Mouse (Mus musculus) heart, embryonic 13.5 days (tissue): ENCODE data around the gene Slc29a2. TPM values are rescaled to one million over a fixed set of nuclear protein-coding genes. Genes with fewer than 3 reads are reported as not detected.
A peak's percentile ranks its signal among the peaks of the same experiment; 100 is the strongest.

ENCODE experiments used
- ATAC-seq: fragments of 200-750 bp; cut with Nextera tagmentation; 2 replicates; pipeline ENCODE4 v1.8.0; 2017; ENCODE audit warnings: moderate TSS enrichment; ENCODE audit not compliant: insufficient number of reproducible peaks, low FRiP score, low TSS enrichment; ENCODE audit errors: extremely low read depth
- H3K27ac ChIP-seq: fragments of 300-500 bp; sonication (generic); replicated peaks from 2 replicates; pipeline ENCODE4 v1.5.1; 2015; ENCODE audit warnings: moderate library complexity, mild to moderate bottlenecking, inconsistent platforms
- H3K27me3 ChIP-seq: fragments of 300-500 bp; sonication (generic); replicated peaks from 2 replicates; pipeline ENCODE4 v1.6.1; 2015; ENCODE audit warnings: mild to moderate bottlenecking, inconsistent platforms
- H3K36me3 ChIP-seq: fragments of 300-500 bp; sonication (generic); 2 replicates; pipeline ENCODE4 v1.6.1; 2015; ENCODE audit warnings: mild to moderate bottlenecking, inconsistent platforms
- H3K4me1 ChIP-seq: fragments of 300-500 bp; sonication (generic); 2 replicates; pipeline ENCODE4 v1.6.1; 2015; ENCODE audit warnings: inconsistent platforms
- H3K4me2 ChIP-seq: fragments of 300-500 bp; sonication (generic); 2 replicates; pipeline ENCODE4 v1.6.1; 2015; ENCODE audit warnings: inconsistent platforms, mild to moderate bottlenecking, moderate library complexity
- H3K4me3 ChIP-seq: fragments of 300-500 bp; sonication (generic); 2 replicates; pipeline ENCODE4 v1.5.1; 2015; ENCODE audit warnings: moderate library complexity, mild to moderate bottlenecking, inconsistent platforms
- H3K9ac ChIP-seq: fragments of 300-500 bp; sonication (generic); 2 replicates; pipeline ENCODE4 v1.6.1; 2015; ENCODE audit warnings: inconsistent platforms, mild to moderate bottlenecking, moderate library complexity
- H3K9me3 ChIP-seq: fragments of 300-500 bp; sonication (generic); 2 replicates; pipeline ENCODE4 v1.6.1; 2016; ENCODE audit warnings: inconsistent platforms
- WGBS: fragments of 180-500 bp; shearing (Covaris S2); methylation state at CpG from one replicate; pipeline ENCODE4 v1.1.7; 2015; ENCODE audit warnings: mixed read lengths; 5-methylcytosine and 5-hydroxymethylcytosine counted together
- polyA plus RNA-seq: library from polyadenylated mRNA; unstranded; fragments of >200 nt; fragmentation: Nextera tagmentation; extraction: Ambion mirVana; gene quantifications from 2 replicates; pipeline ENCODE4 v1.2.1, GENCODE M21; 2015

The Slc29a2 gene
- polyA plus RNA-seq, 1 experiment from 2014 or later = 8.5 TPM

DNA sequence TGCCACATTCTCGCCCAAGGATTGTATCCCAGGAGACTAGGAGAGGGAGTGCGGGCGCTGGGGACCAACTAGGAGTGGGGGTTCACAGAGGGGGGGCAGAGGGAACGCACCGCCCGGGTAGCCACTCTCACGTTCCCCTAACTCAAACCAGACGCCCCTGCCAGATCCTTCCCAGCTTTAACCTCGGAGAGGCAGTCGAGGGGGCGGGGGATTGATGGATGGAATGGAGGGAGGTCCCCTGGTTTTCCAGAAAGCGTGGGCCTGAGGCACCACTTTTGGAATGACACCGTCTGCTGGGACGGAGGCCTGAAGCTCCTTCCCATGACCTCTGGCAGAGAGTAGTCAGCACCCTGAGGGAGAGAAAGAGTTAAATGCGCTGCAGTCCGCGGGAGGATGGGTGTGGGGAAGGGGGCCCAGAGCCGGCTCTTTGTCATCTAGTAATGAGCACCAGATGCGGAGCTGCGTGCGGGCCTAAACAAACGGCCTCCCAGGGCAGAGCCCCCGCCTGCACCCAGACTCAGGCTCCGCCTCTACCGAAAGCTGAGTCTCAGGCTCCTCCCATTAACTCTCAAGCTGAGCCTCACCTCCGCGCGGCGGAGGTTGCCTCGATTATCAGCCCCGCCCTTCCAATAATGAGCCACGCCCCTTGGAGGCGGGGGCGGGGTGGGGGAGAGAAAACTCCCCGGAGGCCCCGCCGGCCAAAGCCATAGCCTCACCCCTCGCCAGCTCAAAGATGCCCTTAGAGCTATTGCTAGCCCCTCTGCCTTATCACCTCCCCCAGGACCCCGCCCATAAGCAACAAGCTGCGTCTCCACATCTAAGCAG, 48.1 kb downstream of the Slc29a2 start:
- H3K27ac ChIP-seq = peak overlapping the region; percentile 76
- H3K27me3 ChIP-seq = peaks cover 54% of the 10 kb centered on the region
- WGBS = 2% methylated on average over 40 of the region's 40 CpGs
- ATAC-seq = peak; percentile 67
- peaks cover 63% of the 10 kb centered on the region for H3K4me1 ChIP-seq
- peak overlapping the region; percentile 80 for H3K9ac ChIP-seq
- H3K4me3 ChIP-seq = peak overlapping the region; percentile 59
- H3K9me3 ChIP-seq = no peaks in the 10 kb centered on the region
- H3K4me2 ChIP-seq = peak overlapping the region; percentile 84
- no peaks in the 10 kb centered on the region for H3K36me3 ChIP-seq

DNA sequence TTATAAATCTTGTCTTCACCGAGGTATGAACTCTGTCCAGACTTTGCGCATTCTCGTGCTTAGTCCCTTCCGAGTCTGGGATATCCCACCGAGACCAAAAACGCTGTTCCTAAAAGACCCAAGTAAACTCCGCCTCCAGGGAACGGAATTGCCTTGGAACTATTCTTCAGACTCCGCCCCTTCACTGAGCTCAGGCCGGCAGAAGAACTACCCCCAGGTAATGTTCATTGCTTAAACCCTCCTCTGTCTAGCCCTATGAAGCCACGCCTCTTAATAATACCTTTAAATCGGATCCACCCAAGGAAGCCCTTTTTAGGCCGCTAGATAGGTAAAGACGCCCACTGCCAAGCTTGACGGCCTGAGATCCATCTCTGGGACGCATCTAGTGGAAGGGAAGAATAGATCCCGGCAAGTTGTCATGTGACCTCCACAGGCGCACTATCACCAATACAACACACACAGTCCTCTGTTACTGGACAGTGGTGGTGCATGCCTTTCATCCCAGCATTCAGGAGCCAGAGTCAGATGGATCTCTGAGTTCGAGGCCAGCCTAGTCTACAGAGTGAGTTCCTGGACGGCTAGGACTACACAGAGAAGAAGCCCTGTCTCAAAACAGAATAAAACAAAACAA, 48.8 kb downstream of the Slc29a2 start:
- peaks cover 54% of the 10 kb centered on the region for H3K27me3 ChIP-seq
- H3K4me1 ChIP-seq = peaks cover 56% of the 10 kb centered on the region
- no peaks in the 10 kb centered on the region for H3K36me3 ChIP-seq
- peak overlapping the region; percentile 84 for H3K4me2 ChIP-seq
- no peaks in the 10 kb centered on the region for H3K9me3 ChIP-seq
- H3K9ac ChIP-seq = peak overlapping the region; percentile 80
- H3K4me3 ChIP-seq = peak overlapping the region; percentile 59
- no peak for ATAC-seq
- H3K27ac ChIP-seq = peak overlapping the region; percentile 76
- WGBS = 2% methylated on average over 20 of the region's 20 CpGs

DNA sequence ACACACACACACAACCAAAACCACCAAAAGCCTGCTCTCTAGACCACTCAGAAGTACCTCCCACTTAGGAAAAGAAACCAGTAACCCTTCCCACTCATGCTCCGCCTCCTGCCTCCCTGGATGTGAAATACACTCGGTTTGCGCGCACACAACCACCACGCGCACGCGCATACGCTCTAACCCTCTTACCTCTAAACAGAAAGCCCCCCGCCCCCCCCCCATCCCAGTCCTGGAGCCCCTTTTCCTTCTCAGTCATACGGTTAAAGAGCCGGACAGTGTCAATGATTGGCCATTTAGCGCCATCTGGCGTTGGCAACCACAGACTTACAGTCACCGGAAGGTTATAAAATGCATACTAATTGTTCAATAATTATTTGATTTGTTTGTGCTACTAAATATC, 49.4 kb downstream of the Slc29a2 start:
- Histone ChIP-seq H3K27ac (peak overlapping the region; percentile 76; the same call in 1 of the 2 replicates), H3K36me3 (no peaks in the 10 kb centered on the region), H3K4me1 (peaks cover 50% of the 10 kb centered on the region), H3K27me3 (peaks cover 55% of the 10 kb centered on the region), H3K4me3 (peak overlapping the region; percentile 59), H3K9me3 (no peaks in the 10 kb centered on the region), H3K4me2 (peak overlapping the region; percentile 84), H3K9ac (no peak overlapping the region)
- WGBS = 1% methylated on average over 15 of the region's 15 CpGs
- no peak for ATAC-seq

DNA sequence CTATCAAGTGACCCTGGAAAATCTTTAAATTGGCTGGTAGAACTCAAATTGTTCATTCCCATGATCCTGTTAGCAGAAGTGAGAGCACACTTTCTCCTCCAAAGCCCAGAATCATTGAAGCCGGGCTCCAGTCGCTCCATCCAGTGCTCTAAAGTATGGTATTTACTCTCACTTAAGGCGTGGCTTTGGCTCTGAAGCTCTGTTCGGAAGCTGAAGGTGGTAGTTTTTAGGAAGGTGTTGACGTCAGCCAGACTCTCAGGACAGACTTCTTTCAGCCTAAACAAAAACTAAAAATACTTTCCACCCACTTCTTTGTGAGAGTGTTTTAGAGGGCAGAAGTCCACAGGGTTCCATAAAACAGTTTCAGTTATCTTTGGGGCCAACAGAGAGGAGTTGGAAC, 49.9 kb downstream of the Slc29a2 start:
- Histone ChIP-seq H3K36me3 (no peaks in the 10 kb centered on the region), H3K27me3 (peaks cover 54% of the 10 kb centered on the region), H3K9ac (no peak overlapping the region; the same call in 1 of the 2 replicates), H3K4me3 (no peak overlapping the region), H3K27ac (no peak overlapping the region), H3K9me3 (no peaks in the 10 kb centered on the region), H3K4me1 (peaks cover 46% of the 10 kb centered on the region), H3K4me2 (no peak overlapping the region)
- ATAC-seq = no peak
- WGBS = 30% methylated on average over 5 of the region's 5 CpGs

DNA sequence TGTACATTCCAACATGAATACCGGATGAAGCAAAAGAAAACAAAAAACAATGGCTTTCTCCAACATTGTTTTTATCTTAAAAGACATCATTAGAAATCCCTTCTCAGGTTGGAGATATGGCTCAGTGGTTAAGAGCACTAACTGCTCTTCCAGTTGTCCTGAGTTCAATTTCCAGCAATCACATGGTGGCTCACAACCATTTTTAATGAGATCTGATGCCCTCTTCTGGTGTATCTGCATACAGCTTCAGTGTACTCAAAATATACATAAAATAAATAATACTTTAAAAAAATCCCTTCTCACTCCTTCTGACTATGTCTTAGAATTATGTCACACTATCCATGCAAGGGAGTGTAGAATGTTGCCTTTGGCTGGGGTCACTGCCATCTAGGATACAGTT, 55.6 kb downstream of the Slc29a2 start:
- H3K27me3 ChIP-seq = peaks cover 65% of the 10 kb centered on the region
- ATAC-seq = no peak
- no peak overlapping the region for H3K27ac ChIP-seq
- 85% methylated on average over 1 of the region's 1 CpGs for WGBS
- H3K36me3 ChIP-seq = no peaks in the 10 kb centered on the region
- H3K4me3 ChIP-seq = no peak overlapping the region
- H3K4me2 ChIP-seq = no peak overlapping the region
- H3K9ac ChIP-seq = no peak overlapping the region
- no peaks in the 10 kb centered on the region for H3K4me1 ChIP-seq
- H3K9me3 ChIP-seq = no peaks in the 10 kb centered on the region

Other genes with a start within 250 kb of the Slc29a2 start
- 45.5 and 50.8 TPM in 2 replicates for gene Rbm4, start 230.0 kb upstream of the Slc29a2 start, polyA plus RNA-seq
- 21.5 and 26.8 TPM in 2 replicates for gene Gm21992, start 212.2 kb upstream of the Slc29a2 start, polyA plus RNA-seq
- 48.4 and 48.6 TPM in 2 replicates for gene Rbm14, start 212.2 kb upstream of the Slc29a2 start, polyA plus RNA-seq
- gene Ccs, start 184.5 kb upstream of the Slc29a2 start, polyA plus RNA-seq = 40.7 and 44.1 TPM in 2 replicates
- 0.04 TPM in 1 of 2 replicates, not detected in the other for gene Ccdc87, start 184.5 kb upstream of the Slc29a2 start, polyA plus RNA-seq
- gene Ctsf, start 168.7 kb upstream of the Slc29a2 start, polyA plus RNA-seq = 40.5 and 42.2 TPM in 2 replicates
- 2.8 and 3.9 TPM in 2 replicates for gene Actn3, start 146.0 kb upstream of the Slc29a2 start, polyA plus RNA-seq
- gene Zdhhc24, start 145.2 kb upstream of the Slc29a2 start, polyA plus RNA-seq = 8.4 and 8.6 TPM in 2 replicates
- 2.2 and 2.5 TPM in 2 replicates for gene Bbs1, start 117.2 kb upstream of the Slc29a2 start, polyA plus RNA-seq
- gene Dpp3, start 95.6 kb upstream of the Slc29a2 start, polyA plus RNA-seq = 84.6 and 84.7 TPM in 2 replicates
- gene Peli3, start 80.7 kb upstream of the Slc29a2 start, polyA plus RNA-seq = 0.99 and 1.0 TPM in 2 replicates
- 85.2 and 101 TPM in 2 replicates for gene Mrpl11, start 61.7 kb upstream of the Slc29a2 start, polyA plus RNA-seq
- 0.09 TPM in 2 replicates for gene Npas4, start 33.5 kb upstream of the Slc29a2 start, polyA plus RNA-seq
- 41.4 and 49.5 TPM in 2 replicates for gene B4gat1, start 15.0 kb downstream of the Slc29a2 start, polyA plus RNA-seq
- 1.4 and 1.7 TPM in 2 replicates for gene AC124502.3, start 15.0 kb downstream of the Slc29a2 start, polyA plus RNA-seq
- gene Brms1, start 17.5 kb downstream of the Slc29a2 start, polyA plus RNA-seq = 29.5 and 33.5 TPM in 2 replicates
- gene Rin1, start 26.6 kb downstream of the Slc29a2 start, polyA plus RNA-seq = 2.4 and 3.5 TPM in 2 replicates
- gene Cd248, start 44.2 kb downstream of the Slc29a2 start, polyA plus RNA-seq = 17.7 and 23.6 TPM in 2 replicates
- gene Tmem151a, start 61.7 kb downstream of the Slc29a2 start, polyA plus RNA-seq = 3.5 and 4.8 TPM in 2 replicates
- 84.3 and 94.6 TPM in 2 replicates for gene Yif1a, start 64.7 kb downstream of the Slc29a2 start, polyA plus RNA-seq
- 4.6 and 5.8 TPM in 2 replicates for gene Cnih2, start 74.7 kb downstream of the Slc29a2 start, polyA plus RNA-seq
- 220 TPM in 2 replicates for gene Rab1b, start 83.2 kb downstream of the Slc29a2 start, polyA plus RNA-seq
- gene Klc2, start 94.7 kb downstream of the Slc29a2 start, polyA plus RNA-seq = 18.4 and 22.3 TPM in 2 replicates
- 17.7 and 18.6 TPM in 2 replicates for gene Pacs1, start 249.3 kb downstream of the Slc29a2 start, polyA plus RNA-seq